Mouse (Mus musculus) liver, postnatal 0 days (tissue): ENCODE measurements at regions not wholly inside any gene's neighbourhood (a gene's known extent, or its start where the extent isn't known, plus 50 kb on each side); places are given as distances from the start of the nearest gene placed in this dataset.
A peak's percentile ranks its signal among the peaks of the same experiment; 100 is the strongest.

Source experiments
- ATAC-seq: fragments of 200-750 bp; cut with Nextera tagmentation; 2 replicates; pipeline ENCODE4 v1.8.0; 2017; ENCODE audit warnings: mild to moderate bottlenecking, moderate library complexity
- DNase-seq: peaks from one replicate; pipeline ENCODE4 v3.0.0-alpha.2; 2016
- H3K27ac ChIP-seq: fragments of 300-500 bp; sonication (generic); 2 replicates; pipeline ENCODE4 v1.5.1; 2014; ENCODE audit warnings: antibody characterized with exemption, moderate library complexity, mild to moderate bottlenecking, low read depth
- H3K27me3 ChIP-seq: fragments of 300-500 bp; sonication (generic); 2 replicates; pipeline ENCODE4 v1.6.1; 2014; ENCODE audit warnings: low read length, control low read depth, mixed read lengths; ENCODE audit not compliant: insufficient read depth
- H3K36me3 ChIP-seq: fragments of 300-500 bp; sonication (generic); replicated peaks from 2 replicates; pipeline ENCODE4 v1.6.1; 2014; ENCODE audit warnings: mild to moderate bottlenecking, control low read depth, low read length, moderate library complexity, mixed read lengths; ENCODE audit not compliant: insufficient read depth
- H3K4me1 ChIP-seq: fragments of 300-500 bp; sonication (generic); 2 replicates; pipeline ENCODE4 v1.6.1; 2014; ENCODE audit warnings: antibody characterized with exemption, mild to moderate bottlenecking, control low read depth; ENCODE audit not compliant: insufficient read depth
- H3K4me2 ChIP-seq: fragments of 300-500 bp; sonication (generic); 2 replicates; pipeline ENCODE4 v1.6.1; 2014; ENCODE audit warnings: low read depth, mild to moderate bottlenecking, low read length, moderate library complexity, mixed read lengths
- H3K4me3 ChIP-seq: fragments of 300-500 bp; sonication (generic); 2 replicates; pipeline ENCODE4 v1.5.1; 2014; ENCODE audit warnings: low read depth, low read length
- H3K9ac ChIP-seq: fragments of 300-500 bp; sonication (generic); replicated peaks from 2 replicates; pipeline ENCODE4 v1.6.1; 2014; ENCODE audit warnings: mild to moderate bottlenecking, moderate library complexity
- H3K9me3 ChIP-seq: fragments of 300-500 bp; sonication (generic); 2 replicates; pipeline ENCODE4 v1.6.1; 2016; ENCODE audit warnings: mild to moderate bottlenecking, control low read depth, low read length, mixed read lengths
- CTCF ChIP-seq: sonication (generic); IDR thresholded peaks from 2 replicates; pipeline ENCODE4 v1.5.1; 2016; ENCODE audit warnings: antibody characterized with exemption, low read depth
- EP300 ChIP-seq: IDR thresholded peaks from 2 replicates; pipeline ENCODE4 v1.6.1; 2016; ENCODE audit warnings: antibody characterized with exemption, low read depth, mild to moderate bottlenecking
- WGBS: fragments of 180-500 bp; shearing (Covaris S2); extraction: QIAGEN DNeasy Blood & Tissue Kit; methylation state at CpG from one replicate; pipeline ENCODE4 v1.1.7; 2014; ENCODE audit not compliant: insufficient replicate concordance; 5-methylcytosine and 5-hydroxymethylcytosine counted together

DNA sequence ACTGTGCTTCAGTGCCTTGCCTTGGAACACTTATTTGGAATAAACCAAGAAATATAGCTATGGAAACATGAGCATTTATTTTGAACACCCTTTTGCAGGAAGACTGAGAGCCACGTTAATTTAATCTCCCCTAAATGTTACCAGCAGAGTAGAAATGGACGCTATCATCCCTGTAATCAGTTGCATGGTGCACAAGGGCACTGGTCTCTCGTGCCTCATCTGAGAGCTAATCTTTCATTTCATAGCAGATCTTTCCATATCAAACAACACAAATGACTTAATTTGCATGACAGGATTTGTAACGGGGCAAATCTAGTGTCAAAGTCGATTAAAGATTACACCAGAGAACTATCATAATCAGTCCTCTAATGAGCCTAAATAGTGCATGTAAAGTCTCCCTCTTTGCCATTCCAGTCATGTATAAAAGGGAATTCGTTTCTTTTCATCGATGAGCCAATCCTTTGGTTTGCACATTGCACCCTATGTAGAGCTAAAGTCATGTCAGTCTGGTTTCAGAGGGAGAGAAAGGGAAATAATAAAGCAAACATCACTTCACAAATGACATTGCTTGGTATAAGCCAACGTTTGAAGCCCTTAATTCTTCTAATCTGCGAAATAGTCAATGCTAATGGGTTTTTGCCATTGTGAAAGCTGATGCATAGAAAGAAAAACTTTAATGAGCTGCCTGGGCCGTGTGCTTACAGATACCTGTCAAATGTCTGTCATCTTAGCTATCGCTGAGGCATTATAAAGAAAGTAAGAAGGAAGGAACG, 198.7 kb upstream of the Sp8 start:
- H3K36me3 ChIP-seq: no peaks in the 10 kb centered on the region
- H3K4me3 ChIP-seq: no peak overlapping the region
- 75% methylated on average over 12 of the region's 12 CpGs for WGBS
- TF ChIP-seq CTCF: no peak
- no peak for TF ChIP-seq EP300
- no peak overlapping the region for H3K27ac ChIP-seq
- no peak overlapping the region for H3K9ac ChIP-seq
- no peaks in the 10 kb centered on the region for H3K27me3 ChIP-seq
- no peaks in the 10 kb centered on the region for H3K4me1 ChIP-seq
- H3K4me2 ChIP-seq: no peak overlapping the region
- H3K9me3 ChIP-seq: no peaks in the 10 kb centered on the region
- ATAC-seq (no peak), DNase-seq (no peak)

- H3K27me3 ChIP-seq: no peaks in the 10 kb centered on the region
- H3K9me3 ChIP-seq: no peaks in the 10 kb centered on the region
- no peaks in the 10 kb centered on the region for H3K36me3 ChIP-seq
- no peak overlapping the region for H3K4me3 ChIP-seq
- TF ChIP-seq CTCF (no peak), EP300 (no peak)
- 42% methylated on average over 3 of the region's 3 CpGs for WGBS
- no peak overlapping the region for H3K4me2 ChIP-seq
- H3K27ac ChIP-seq: no peak overlapping the region
- H3K4me1 ChIP-seq: no peaks in the 10 kb centered on the region
- peak; percentile 16 for DNase-seq
- H3K9ac ChIP-seq: no peak overlapping the region
- ATAC-seq: peak; percentile 91
Measured at GRCm38 (mm10) chr12:118640925-118641324, 205.2 kb upstream of the Sp8 start.

DNA sequence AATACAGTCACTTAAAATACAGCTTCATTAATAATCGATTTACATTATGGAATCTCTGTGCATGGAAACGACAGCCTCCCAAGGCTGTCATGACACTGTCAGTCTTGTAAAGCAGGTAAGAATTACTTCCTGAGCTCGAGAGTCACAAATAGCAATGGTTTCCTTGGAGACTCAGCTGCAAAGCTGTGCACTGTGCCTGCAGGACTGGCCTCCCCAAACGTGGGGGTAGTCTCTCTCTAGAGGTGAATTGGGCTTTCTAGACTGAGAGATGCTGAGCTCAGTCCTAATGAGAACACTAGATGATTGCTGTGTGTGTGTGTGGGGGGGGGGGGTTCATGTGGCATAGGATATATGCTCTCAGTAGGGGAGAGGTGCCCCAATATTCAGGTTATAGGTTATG, 208.9 kb upstream of the Sp8 start:
- no peak for ATAC-seq
- WGBS: 39% methylated on average over 4 of the region's 4 CpGs

DNA sequence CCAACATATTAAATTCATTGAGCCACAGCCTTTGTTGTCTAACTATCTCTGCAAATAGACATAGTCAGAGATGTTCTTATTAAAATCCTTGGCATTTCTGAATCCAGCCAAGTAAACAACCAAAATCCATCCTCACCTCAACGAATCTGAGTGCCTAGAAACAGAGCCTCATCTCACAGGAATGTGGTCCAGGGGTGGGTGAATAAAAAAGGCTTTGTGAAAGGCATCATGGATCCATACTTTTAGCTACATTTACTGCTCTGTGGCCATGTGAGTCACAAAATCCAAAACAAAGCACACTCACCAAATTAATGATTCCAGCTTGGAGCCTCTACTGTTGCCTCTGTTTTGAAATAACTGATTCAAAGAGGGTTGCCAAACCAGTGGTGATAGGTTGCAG, 210.7 kb upstream of the Sp8 start:
- 37% methylated on average over 1 of the region's 1 CpGs for WGBS
- no peak for TF ChIP-seq CTCF
- no peak for TF ChIP-seq EP300
- Histone ChIP-seq H3K36me3 (no peaks in the 10 kb centered on the region), H3K9ac (no peak overlapping the region), H3K4me1 (no peaks in the 10 kb centered on the region), H3K4me2 (no peak overlapping the region), H3K4me3 (no peak overlapping the region), H3K27ac (no peak overlapping the region), H3K9me3 (no peaks in the 10 kb centered on the region; the same call in 1 of the 2 replicates), H3K27me3 (no peaks in the 10 kb centered on the region)
- DNase-seq (no peak), ATAC-seq (no peak)

More for the DNA sequence above, 208.9 kb upstream of the Sp8 start:
- Histone ChIP-seq H3K4me3 (no peak overlapping the region), H3K4me2 (no peak overlapping the region), H3K36me3 (no peaks in the 10 kb centered on the region), H3K9me3 (no peaks in the 10 kb centered on the region; the same call in 1 of the 2 replicates), H3K27me3 (no peaks in the 10 kb centered on the region), H3K4me1 (no peaks in the 10 kb centered on the region), H3K27ac (no peak overlapping the region), H3K9ac (no peak overlapping the region)
- TF ChIP-seq CTCF: no peak
- TF ChIP-seq EP300: no peak
- no peak for DNase-seq

- TF ChIP-seq EP300: no peak
- TF ChIP-seq CTCF: no peak
Measured at GRCm38 (mm10) chr12:118630373-118630772, 215.8 kb upstream of the Sp8 start.

GRCm38 (mm10) chr12:118621697-118622485, 224.2 kb upstream of the Sp8 start:
- 0 out of 2 replicates have a peak, but pooled peaks cover 2% of the 10 kb centered on the region for H3K4me1 ChIP-seq
- no peak overlapping the region for H3K4me2 ChIP-seq
- 59% methylated on average over 1 of the region's 1 CpGs for WGBS
- H3K4me3 ChIP-seq: no peak overlapping the region
- H3K27ac ChIP-seq: no peak overlapping the region
- no peaks in the 10 kb centered on the region for H3K27me3 ChIP-seq
- H3K9ac ChIP-seq: no peak overlapping the region
- TF ChIP-seq EP300: no peak
- no peak for TF ChIP-seq CTCF
- no peaks in the 10 kb centered on the region for H3K9me3 ChIP-seq
- no peaks in the 10 kb centered on the region for H3K36me3 ChIP-seq
- ATAC-seq: no peak
- DNase-seq: no peak

More at GRCm38 (mm10) chr12:118630373-118630772, 215.8 kb upstream of the Sp8 start:
- no peaks in the 10 kb centered on the region for H3K4me1 ChIP-seq
- WGBS: 56% methylated on average over 1 of the region's 1 CpGs
- H3K27ac ChIP-seq: no peak overlapping the region
- no peaks in the 10 kb centered on the region for H3K36me3 ChIP-seq
- DNase-seq (no peak), ATAC-seq (peak; percentile 36)
- H3K4me3 ChIP-seq: no peak overlapping the region
- H3K9me3 ChIP-seq: no peaks in the 10 kb centered on the region; the same call in 1 of the 2 replicates
- no peaks in the 10 kb centered on the region for H3K27me3 ChIP-seq
- no peak overlapping the region for H3K4me2 ChIP-seq
- no peak overlapping the region for H3K9ac ChIP-seq
